Mouse (Mus musculus) CH12.LX (cell line): Measurements from ENCODE around the gene Mvb12b. TPM values are rescaled to one million over a fixed set of nuclear protein-coding genes. Genes with fewer than 3 reads are reported as not detected.
A peak's percentile ranks its signal among the peaks of the same experiment; 100 is the strongest.

Experiments used
- DNase-seq: peaks from one replicate; pipeline ENCODE4 v3.0.0-alpha.2; 2013; ENCODE audit errors: extremely low read depth
- H3K27ac ChIP-seq: 2 replicates; pipeline ENCODE4 v1.5.1; 2012; ENCODE audit warnings: low read depth, mild to moderate bottlenecking, control low read depth, moderate library complexity; ENCODE audit not compliant: insufficient read depth
- H3K27me3 ChIP-seq: replicated peaks from 2 replicates; pipeline ENCODE3; 2012; ENCODE audit warnings: inconsistent platforms
- H3K36me3 ChIP-seq, 2 experiments: replicated peaks in 1 of 2; 2 replicates each; pipeline versions ENCODE3 to v1.6.1; 2012; ENCODE audit warnings: inconsistent platforms in 1 of 2, low read length in 1 of 2, mild to moderate bottlenecking in 1 of 2, mixed read lengths in 1 of 2, moderate library complexity in 1 of 2; ENCODE audit not compliant: control insufficient read depth in 1 of 2, insufficient read depth in 1 of 2
- H3K4me1 ChIP-seq, 2 experiments: 2 replicates each; pipeline ENCODE4 v1.6.1; 2012; ENCODE audit warnings: inconsistent platforms in 1 of 2, moderate library complexity in 1 of 2; ENCODE audit not compliant: insufficient read depth in 2 of 2, control insufficient read depth in 1 of 2
- H3K4me2 ChIP-seq: 2 replicates; pipeline ENCODE4 v1.6.1; 2012; ENCODE audit warnings: low read depth, mild to moderate bottlenecking, control low read depth; ENCODE audit not compliant: poor library complexity, insufficient read depth, severe bottlenecking
- H3K4me3 ChIP-seq, 3 experiments: fragments of 150-350 bp in 1 of 3; sonication (generic) in 1 of 3; replicated peaks in 1 of 3; 2 replicates each; pipeline versions ENCODE3 to v1.5.1; 2011 to 2012; ENCODE audit warnings: low read depth in 2 of 3, low read length in 2 of 3, mild to moderate bottlenecking in 2 of 3, moderate library complexity in 2 of 3, control low read depth in 1 of 3, improper control_type of control experiment in 1 of 3, inconsistent platforms in 1 of 3, mixed read lengths in 1 of 3; ENCODE audit not compliant: poor library complexity in 1 of 3
- H3K79me2 ChIP-seq: replicated peaks from 2 replicates; pipeline ENCODE4 v1.6.1; 2012; ENCODE audit warnings: mild to moderate bottlenecking, moderate library complexity; ENCODE audit not compliant: control insufficient read depth, poor library complexity, insufficient read depth, severe bottlenecking; ENCODE audit errors: extremely low read depth
- H3K9ac ChIP-seq: 2 replicates; pipeline ENCODE4 v1.6.1; 2012; ENCODE audit warnings: low read depth, mild to moderate bottlenecking, control low read depth, moderate library complexity; ENCODE audit not compliant: insufficient read depth
- H3K9me3 ChIP-seq: replicated peaks from 2 replicates; pipeline ENCODE3; 2012; ENCODE audit warnings: low read length, inconsistent platforms, mixed read lengths
- CHD1 ChIP-seq: IDR thresholded peaks from 2 replicates; pipeline ENCODE4 v1.6.1; 2012; ENCODE audit warnings: low read depth, low read length, improper control_type of control experiment, inconsistent platforms
- CTCF ChIP-seq, 2 experiments: IDR thresholded peaks in 1 of 2; conservative IDR thresholded peaks in 1 of 2; 2 replicates each; pipeline ENCODE4 v1.5.1; 2011 to 2012; ENCODE audit warnings: low read depth in 2 of 2, low read length in 2 of 2, improper control_type of control experiment in 1 of 2, inconsistent platforms in 1 of 2, mild to moderate bottlenecking in 1 of 2, moderate library complexity in 1 of 2
- EP300 ChIP-seq: IDR thresholded peaks from 2 replicates; pipeline ENCODE4 v1.6.1; 2011; ENCODE audit warnings: low read length, improper control_type of control experiment
- ETS1 ChIP-seq: conservative IDR thresholded peaks from 2 replicates; pipeline ENCODE4 v1.6.1; 2012; ENCODE audit warnings: low read depth, mild to moderate bottlenecking, inconsistent platforms, low read length, improper control_type of control experiment, moderate library complexity
- HCFC1 ChIP-seq: IDR thresholded peaks from 2 replicates; pipeline ENCODE4 v1.6.1; 2012; ENCODE audit warnings: low read depth, mild to moderate bottlenecking, inconsistent platforms, low read length, improper control_type of control experiment
- JUN ChIP-seq: IDR thresholded peaks from 2 replicates; pipeline ENCODE4 v1.6.1; 2011; ENCODE audit warnings: low read depth, mild to moderate bottlenecking, low read length, improper control_type of control experiment, moderate library complexity; ENCODE audit not compliant: insufficient read depth
- MAFK ChIP-seq: IDR thresholded peaks from 2 replicates; pipeline ENCODE4 v1.6.1; 2011; ENCODE audit warnings: low read length, improper control_type of control experiment; ENCODE audit not compliant: insufficient replicate concordance
- MAZ ChIP-seq: IDR thresholded peaks from 2 replicates; pipeline ENCODE4 v1.6.1; 2012; ENCODE audit warnings: low read depth, mild to moderate bottlenecking, inconsistent platforms, low read length, improper control_type of control experiment, moderate library complexity
- NELFE ChIP-seq: IDR thresholded peaks from 2 replicates; pipeline ENCODE4 v1.6.1; 2011; ENCODE audit warnings: low read depth, low read length, improper control_type of control experiment
- NRF1 ChIP-seq: IDR thresholded peaks from 2 replicates; pipeline ENCODE4 v1.6.1; 2014; ENCODE audit warnings: low read depth, mild to moderate bottlenecking, inconsistent platforms, low read length, improper control_type of control experiment, moderate library complexity
- PAX5 ChIP-seq: IDR thresholded peaks from 2 replicates; pipeline ENCODE4 v1.6.1; 2012; ENCODE audit warnings: low read length, inconsistent platforms, mixed read lengths
- POLR2A ChIP-seq: IDR thresholded peaks from 2 replicates; pipeline ENCODE4 v1.6.1; 2011; ENCODE audit warnings: low read depth, mild to moderate bottlenecking, improper control_type of control experiment, low read length
- RAD21 ChIP-seq: IDR thresholded peaks from 2 replicates; pipeline ENCODE4 v1.6.1; 2011; ENCODE audit warnings: low read depth, mild to moderate bottlenecking, low read length, improper control_type of control experiment, moderate library complexity
- RCOR1 ChIP-seq: conservative IDR thresholded peaks from 2 replicates; pipeline ENCODE4 v1.6.1; 2012; ENCODE audit warnings: low read depth, mild to moderate bottlenecking, inconsistent platforms, low read length, improper control_type of control experiment
- SIN3A ChIP-seq: IDR thresholded peaks from 2 replicates; pipeline ENCODE4 v1.6.1; 2012; ENCODE audit warnings: low read length, improper control_type of control experiment, inconsistent platforms
- SMC3 ChIP-seq: IDR thresholded peaks from 2 replicates; pipeline ENCODE4 v1.6.1; 2011; ENCODE audit warnings: low read depth, low read length, improper control_type of control experiment
- TCF12 ChIP-seq: IDR thresholded peaks from 2 replicates; pipeline ENCODE4 v1.6.1; 2014; ENCODE audit warnings: low read depth, mild to moderate bottlenecking, inconsistent platforms, low read length, improper control_type of control experiment
- USF1 ChIP-seq: IDR thresholded peaks from 2 replicates; pipeline ENCODE4 v1.6.1; 2014; ENCODE audit warnings: low read depth, mild to moderate bottlenecking, inconsistent platforms, low read length, improper control_type of control experiment
- USF2 ChIP-seq: conservative IDR thresholded peaks from 2 replicates; pipeline ENCODE4 v1.6.1; 2011; ENCODE audit warnings: low read depth, low read length, improper control_type of control experiment
- ZC3H11A ChIP-seq: IDR thresholded peaks from 2 replicates; pipeline ENCODE4 v1.6.1; 2012; ENCODE audit warnings: low read depth, mild to moderate bottlenecking, inconsistent platforms, low read length, improper control_type of control experiment
- ZKSCAN1 ChIP-seq: IDR thresholded peaks from 2 replicates; pipeline ENCODE4 v1.6.1; 2012; ENCODE audit warnings: low read depth, inconsistent platforms, low read length, improper control_type of control experiment, borderline replicate concordance
- ZNF384 ChIP-seq: IDR thresholded peaks from 2 replicates; pipeline ENCODE4 v1.6.1; 2012; ENCODE audit warnings: low read depth, low read length, improper control_type of control experiment, inconsistent platforms
- dilution Hi-C: fragments of 300-500 bp; cut with MboI; formaldehyde crosslinking; loops from 2 replicates; pipeline ENCODE4 v1.14.3; 2020; ENCODE audit warnings: low sequenced_read_pairs; ENCODE audit not compliant: extremely low pct_unique_long_range_greater_than_20kb, extremely low pct_ligation_motif_present
- in situ Hi-C: fragments of 300-500 bp; cut with MboI; formaldehyde crosslinking; loops from 3 replicates; pipeline ENCODE4 v1.14.3; 2019; ENCODE audit warnings: low sequenced_read_pairs, low pct_ligation_motif_present, low pct_unique_long_range_greater_than_20kb, mixed read lengths
- polyA plus RNA-seq: library from polyadenylated mRNA; unstranded; fragments of >175 nt; gene quantifications from 2 replicates; pipeline ENCODE4 v1.2.1, GENCODE M21; 2012; ENCODE audit warnings: low read depth; ENCODE audit not compliant: insufficient read length
- total RNA-seq, 2 experiments: library from RNA; depleted of rRNA; stranded (reverse); fragments of 300-350 nt in 1 of 2; fragments of >200 nt in 1 of 2; gene quantifications; 2 replicates each; pipeline ENCODE4 v1.2.3; 2012 to 2014

Mvb12b gene
- total and polyA plus RNA-seq, 3 experiments = 3.0 to 16.7 (median 5.3) TPM

DNA sequence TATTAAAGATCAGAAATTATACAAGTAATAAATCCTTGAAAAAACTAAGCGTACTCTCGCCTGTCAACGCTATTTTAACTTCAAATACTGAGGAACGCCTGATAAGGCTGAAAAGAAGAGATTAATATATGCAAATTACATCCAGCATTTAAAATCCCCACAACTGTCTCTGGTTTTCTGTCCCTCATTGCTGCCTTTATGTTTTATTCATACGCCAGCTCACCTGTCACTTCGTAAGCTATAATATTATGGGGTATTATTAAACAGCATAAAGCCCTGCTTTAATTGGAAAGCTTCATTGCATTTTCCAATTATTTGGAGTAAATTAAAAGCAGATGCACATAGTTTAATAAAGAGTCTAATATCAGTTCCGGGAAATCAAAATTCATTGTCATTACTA, 98.9 kb downstream of the Mvb12b start:
- in situ Hi-C loops = no loop called here

DNA sequence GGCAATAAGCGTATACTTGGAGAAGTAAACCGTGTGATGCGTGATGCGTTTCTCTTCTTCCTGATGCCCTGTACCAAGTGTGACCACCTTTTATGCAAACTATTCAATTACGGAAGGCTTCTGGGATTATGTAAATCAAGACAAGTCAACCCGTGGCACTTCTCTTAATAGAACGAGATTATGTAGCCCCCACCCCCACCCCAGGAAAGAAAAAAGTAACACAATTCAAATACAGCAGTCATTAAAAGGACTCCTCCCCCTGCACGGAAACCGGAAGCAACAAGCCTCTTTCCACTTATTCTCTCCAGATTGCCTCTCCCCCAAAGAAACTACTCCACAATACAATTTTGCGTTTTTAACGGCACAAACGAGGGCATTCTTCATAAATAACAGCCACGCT, 99.6 kb downstream of the Mvb12b start:
- DNase-seq = peak; percentile 17
- no peak overlapping the region for H3K4me3 ChIP-seq
- dilution Hi-C loops = no loop called here
- in situ Hi-C loops = no loop called here
- no peaks in the 10 kb centered on the region for H3K27me3 ChIP-seq
- TF ChIP-seq NELFE (no peak), RCOR1 (no peak), JUN (no peak), TCF12 (no peak), USF1 (no peak), HCFC1 (no peak), ZNF384 (no peak), PAX5 (no peak), POLR2A (no peak), CHD1 (no peak), SIN3A (no peak), RAD21 (no peak), CTCF (conservative IDR thresholded peaks at IDR 0.05 in 1 of 2, IDR thresholded peaks at IDR 0.05 in 1 of 2; ENCODE audit: low read depth in 2 of 2, low read length in 2 of 2) (no peak), SMC3 (no peak)
- no peaks in the 10 kb centered on the region for H3K9me3 ChIP-seq
- H3K27ac ChIP-seq = no peak overlapping the region
- peaks cover 0 to 3% of the 10 kb centered on the region in 2 experiments; a peak in 1 of 4 replicates for H3K4me1 ChIP-seq
- H3K36me3 ChIP-seq = peaks cover 0 to 6% of the 10 kb centered on the region in 2 experiments
- no peak overlapping the region for H3K9ac ChIP-seq
- no peaks in the 10 kb centered on the region for H3K79me2 ChIP-seq
- H3K4me2 ChIP-seq = no peak overlapping the region

More for the DNA sequence above, 98.9 kb downstream of the Mvb12b start:
- no peak for DNase-seq
- no peak overlapping the region for H3K4me3 ChIP-seq
- dilution Hi-C loops = no loop called here
- peaks cover 0 to 3% of the 10 kb centered on the region in 2 experiments for H3K36me3 ChIP-seq
- no peak for TF ChIP-seq ZC3H11A
- TF ChIP-seq MAZ = no peak
- TF ChIP-seq NRF1 = no peak
- TF ChIP-seq USF2 = no peak
- TF ChIP-seq NELFE = no peak
- TF ChIP-seq ZNF384 = no peak
- no peak for TF ChIP-seq CHD1
- TF ChIP-seq PAX5 = no peak
- no peak for TF ChIP-seq CTCF (conservative IDR thresholded peaks at IDR 0.05 in 1 of 2, IDR thresholded peaks at IDR 0.05 in 1 of 2; ENCODE audit: low read depth in 2 of 2, low read length in 2 of 2)
- no peak for TF ChIP-seq HCFC1
- TF ChIP-seq ETS1 = no peak
- no peak for TF ChIP-seq RAD21
- no peak for TF ChIP-seq EP300
- no peak for TF ChIP-seq ZKSCAN1
- no peak for TF ChIP-seq MAFK
- no peak overlapping the region for H3K9ac ChIP-seq
- no peaks in the 10 kb centered on the region for H3K79me2 ChIP-seq
- peaks cover 0 to 3% of the 10 kb centered on the region in 2 experiments; a peak in 1 of 4 replicates for H3K4me1 ChIP-seq
- H3K27me3 ChIP-seq = no peaks in the 10 kb centered on the region
- no peaks in the 10 kb centered on the region for H3K9me3 ChIP-seq
- no peak overlapping the region for H3K27ac ChIP-seq
- no peak overlapping the region for H3K4me2 ChIP-seq
